Mouse (Mus musculus) adrenal gland, adult 10 weeks (tissue): ENCODE data around the gene Dscaml1. TPM values are rescaled to one million over a fixed set of nuclear protein-coding genes. Genes with fewer than 3 reads are reported as not detected.

Experiments used
- polyA plus RNA-seq: library from polyadenylated mRNA; stranded (reverse); fragments of 350-450 nt; fragmentation: Illumina TruSeq; extraction: RNeasy Lipid Tissue Mini Kit (QIAGEN cat#74804); gene quantifications from one replicate; pipeline ENCODE4 v1.2.3, GENCODE M21; 2014; ENCODE audit warnings: low read depth, low replicate concordance

Gene Dscaml1
- 0.23 TPM for polyA plus RNA-seq

GRCm38 (mm10) chr9:45426456-45426855 lies at the start of gene Dscaml1:
Dscaml1 (plus strand) TSS chr9:45426628.

GRCm38 (mm10) chr9:45399434-45399833 lies 27.0 kb upstream of the Dscaml1 start, which contains the start of gene Fxyd2:
Fxyd2 (plus strand) TSS chr9:45399669.

Other genes with a start within 250 kb of the Dscaml1 start
- gene BC049352, start 244.6 kb upstream of the Dscaml1 start, polyA plus RNA-seq = not detected
- gene Tmprss4, start 222.5 kb upstream of the Dscaml1 start, polyA plus RNA-seq = not detected
- gene Il10ra, start 157.5 kb upstream of the Dscaml1 start, polyA plus RNA-seq = 0.82 TPM
- gene Tmprss13, start 107.5 kb upstream of the Dscaml1 start, polyA plus RNA-seq = 0.35 TPM
- 20.9 TPM for gene Fxyd6, start 56.4 kb upstream of the Dscaml1 start, polyA plus RNA-seq
- gene Fxyd2, start 27.0 kb upstream of the Dscaml1 start, polyA plus RNA-seq = not detected